Mouse (Mus musculus): ENCODE measurements around the gene Cldn22.

GRCm38 (mm10) chr8:47777415-47777814 is 46.9 kb upstream of the Cldn22 start:
- TF ChIP-seq POLR2A (IDR thresholded peaks at IDR 0.05; ENCODE audit: low read depth, low read length) (no peak), CTCF (IDR thresholded peaks at IDR 0.05; ENCODE audit: borderline replicate concordance, insufficient read depth, low read length) (no peak)
